Mouse (Mus musculus): ENCODE results near the gene Vmn1r84. TPM values are rescaled to one million over a fixed set of nuclear protein-coding genes. Genes with fewer than 3 reads are reported as not detected.

Vmn1r84 gene
- not detected in 2 replicates for polyA plus RNA-seq (2014; fragmentation: Nextera tagmentation; extraction: Ambion mirVana)

DNA sequence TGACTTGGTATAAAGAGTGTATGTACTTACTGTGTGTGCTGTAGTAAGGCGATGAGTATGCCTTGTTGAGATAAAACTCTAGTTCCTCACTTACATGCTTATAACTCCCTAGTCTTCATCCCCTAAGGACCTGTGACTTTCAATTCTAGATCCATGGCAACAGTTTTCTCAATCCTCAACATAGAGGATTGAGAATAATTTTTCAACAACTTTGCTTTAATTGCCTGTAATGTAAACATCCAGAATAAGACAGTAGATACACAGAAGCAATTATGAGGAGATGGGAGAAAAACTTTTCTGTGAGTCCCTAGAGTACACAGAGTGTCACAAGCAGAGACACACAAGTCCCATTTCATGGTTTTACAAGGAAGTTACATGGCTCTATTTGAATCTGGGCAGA is at the start of gene Vmn1r84:
Gene Vmn1r84 (minus strand): TSS at position 101 of the 400 bp plus-strand sequence.
- Histone ChIP-seq H3K4me2 (ENCODE audit: low read depth, low read length, severe bottlenecking) (no peak within 1 kb of the TSS), H3K9ac (ENCODE audit: low read length) (no peak within 1 kb of the TSS), H3K36me3 (ENCODE audit: control insufficient read depth, insufficient read depth, low read length) (no peaks in the 10 kb centered on the region), H3K4me1 (replicated peaks; ENCODE audit: control insufficient read depth, insufficient read depth, low read length) (no peaks in the 10 kb centered on the region), H3K4me3 (ENCODE audit: low read depth, low read length) (no peak within 1 kb of the TSS), H3K9me3 (ENCODE audit: control insufficient read depth, low read length) (peaks cover 8% of the 10 kb centered on the region), H3K27ac (ENCODE audit: low read depth, low read length) (no peak within 1 kb of the TSS), H3K27me3 (ENCODE audit: control insufficient read depth, insufficient read depth, low read length) (no peaks in the 10 kb centered on the region)
- ATAC-seq (replicated peaks; ENCODE audit: low FRiP score) (no peak), DNase-seq (ENCODE audit: low spot score) (no peak)
- WGBS = 77% methylated on average over 1 of the region's 1 CpGs

- no peaks in the 10 kb centered on the region for H3K4me1 ChIP-seq (replicated peaks; ENCODE audit: control insufficient read depth, insufficient read depth, low read length)
- DNase-seq (ENCODE audit: low spot score) = no peak
- H3K27ac ChIP-seq (ENCODE audit: low read depth, low read length) = no peak within 1 kb of the TSS
- no peaks in the 10 kb centered on the region for H3K36me3 ChIP-seq (ENCODE audit: control insufficient read depth, insufficient read depth, low read length)
- H3K9me3 ChIP-seq (ENCODE audit: control insufficient read depth, low read length) = peaks cover 8% of the 10 kb centered on the region; the same call in 1 of the 2 replicates
- no peak within 1 kb of the TSS for H3K4me2 ChIP-seq (ENCODE audit: low read depth, low read length, severe bottlenecking)
- no peak within 1 kb of the TSS for H3K4me3 ChIP-seq (ENCODE audit: low read depth, low read length)
- 83% methylated on average over 2 of the region's 2 CpGs for WGBS
- H3K27me3 ChIP-seq (ENCODE audit: control insufficient read depth, insufficient read depth, low read length) = no peaks in the 10 kb centered on the region
- no peak within 1 kb of the TSS for H3K9ac ChIP-seq (ENCODE audit: low read length)
- no peak for ATAC-seq (replicated peaks; ENCODE audit: low FRiP score)
These were observed 39.7 kb downstream of the Vmn1r84 start, which contains the start of gene Vmn1r83 for GRCm38 (mm10) chr7:12329381-12329780. Gene Vmn1r83 (minus strand): TSS chr7:12329481.

Small RNA genes within 50 kb of the gene (microRNA-seq; reads per million reads assigned to microRNA genes)
- gene Gm23521 (ENCODE audit: insufficient number of aligned reads) = not detected

Other genes starting within 250 kb of the Vmn1r84 start
- gene Vmn1r78, start 219.0 kb downstream of the Vmn1r84 start, polyA plus RNA-seq (2014; fragmentation: Nextera tagmentation; extraction: Ambion mirVana) = not detected in 2 replicates
- not detected in 2 replicates for gene Vmn1r79, start 198.0 kb downstream of the Vmn1r84 start, polyA plus RNA-seq (2014; fragmentation: Nextera tagmentation; extraction: Ambion mirVana)
- gene Vmn1r80, start 180.0 kb downstream of the Vmn1r84 start, polyA plus RNA-seq (2014; fragmentation: Nextera tagmentation; extraction: Ambion mirVana) = not detected in 2 replicates
- gene Vmn1r81, start 101.0 kb downstream of the Vmn1r84 start, polyA plus RNA-seq (2014; fragmentation: Nextera tagmentation; extraction: Ambion mirVana) = not detected in 2 replicates
- gene Vmn1r82, start 68.8 kb downstream of the Vmn1r84 start, polyA plus RNA-seq (2014; fragmentation: Nextera tagmentation; extraction: Ambion mirVana) = not detected in 2 replicates
- gene Vmn1r83, start 39.8 kb downstream of the Vmn1r84 start, polyA plus RNA-seq (2014; fragmentation: Nextera tagmentation; extraction: Ambion mirVana) = not detected in 2 replicates
- gene Zfp551, start 53.5 kb upstream of the Vmn1r84 start, polyA plus RNA-seq (2014; fragmentation: Nextera tagmentation; extraction: Ambion mirVana) = 3.4 and 3.7 TPM in 2 replicates
- 47.1 and 49.7 TPM in 2 replicates for gene Zfp606, start 109.0 kb upstream of the Vmn1r84 start, polyA plus RNA-seq (2014; fragmentation: Nextera tagmentation; extraction: Ambion mirVana)
- not detected in 2 replicates for gene 2900092C05Rik, start 143.2 kb upstream of the Vmn1r84 start, polyA plus RNA-seq (2014; fragmentation: Nextera tagmentation; extraction: Ambion mirVana)
- not detected in 2 replicates for gene Vmn2r53, start 239.5 kb upstream of the Vmn1r84 start, polyA plus RNA-seq (2014; fragmentation: Nextera tagmentation; extraction: Ambion mirVana)